Mouse (Mus musculus): Measurements from ENCODE around the gene Gtf3a. TPM values are rescaled to one million over a fixed set of nuclear protein-coding genes. Genes with fewer than 3 reads are reported as not detected.
"Not testable (repeated sequence)": the region's sequence is repeated elsewhere in the genome, so short reads cannot be mapped to it uniquely, and the experiment has no call there.

The Gtf3a gene
- polyA plus RNA-seq, 1 experiment from 2014 or later: 99.5 TPM

GRCm38 (mm10) chr5:146917357-146917756 lies 31.1 kb upstream of the Gtf3a start:
- WGBS: 78% methylated on average over 6 of the region's 6 CpGs

GRCm38 (mm10) chr5:146919874-146920273 lies 28.6 kb upstream of the Gtf3a start:
- Histone ChIP-seq H3K4me1 (replicated peaks) (peaks cover 15% of the 10 kb centered on the region), H3K4me2 (peak overlapping the region; percentile 60), H3K27ac (no peak overlapping the region), H3K27me3 (peaks cover 21% of the 10 kb centered on the region), H3K9me3 (no peaks in the 10 kb centered on the region), H3K4me3 (peak overlapping the region; percentile 32), H3K9ac (peak overlapping the region; percentile 63), H3K36me3 (no peaks in the 10 kb centered on the region)
- 27% methylated on average over 6 of the region's 6 CpGs for WGBS
- no peak for ATAC-seq (ENCODE audit: low FRiP score)

More at GRCm38 (mm10) chr5:146917357-146917756, 31.1 kb upstream of the Gtf3a start:
- peaks cover 38% of the 10 kb centered on the region for H3K27me3 ChIP-seq
- H3K9ac ChIP-seq; H3K4me3 ChIP-seq; H3K36me3 ChIP-seq; H3K4me2 ChIP-seq; ATAC-seq (ENCODE audit: low FRiP score); H3K9me3 ChIP-seq; H3K27ac ChIP-seq: not testable (repeated sequence)
- H3K4me1 ChIP-seq (replicated peaks): peaks cover 15% of the 10 kb centered on the region

DNA sequence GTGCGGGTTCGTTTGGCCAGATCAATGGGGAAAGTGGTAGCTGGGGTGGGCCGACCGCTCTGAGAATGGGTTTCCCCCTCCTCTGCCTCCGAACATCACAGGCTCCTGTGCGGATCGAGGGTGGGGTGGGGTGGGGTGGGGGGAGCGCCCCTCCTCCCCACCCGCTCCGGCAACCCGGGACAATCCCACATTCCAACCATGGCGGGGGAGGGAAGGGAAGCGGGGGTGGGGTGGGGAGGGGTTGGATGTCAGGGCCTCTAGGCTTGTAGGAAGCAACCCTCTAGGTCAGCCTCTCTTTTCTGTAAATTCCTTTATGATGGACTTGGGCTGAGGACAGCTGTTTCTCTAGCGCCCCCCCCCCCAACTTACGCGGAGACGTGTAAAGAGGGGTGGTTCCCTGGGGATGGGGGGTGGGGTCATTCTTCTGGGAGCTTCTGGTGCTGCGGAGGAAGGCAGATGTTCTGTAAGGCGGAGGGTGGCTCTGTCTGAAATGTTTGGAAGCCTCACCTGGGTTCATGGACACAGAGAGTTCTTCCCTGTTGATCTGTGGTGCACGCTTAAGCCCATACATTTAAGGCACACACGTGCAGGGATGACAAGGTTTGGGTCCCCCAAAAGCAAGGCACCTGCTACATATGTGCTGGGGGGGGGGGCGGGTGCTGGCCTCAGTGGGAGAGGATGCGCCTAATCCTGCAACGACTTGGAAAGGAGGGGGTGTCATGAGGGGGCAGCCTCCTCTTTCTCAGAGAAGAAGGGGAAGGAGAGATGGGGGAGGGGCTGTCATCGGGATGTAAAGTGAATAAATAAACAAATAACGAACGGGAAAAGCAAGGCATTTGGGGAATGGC lies 27.9 kb upstream of the Gtf3a start:
- H3K4me2 ChIP-seq: peak overlapping the region; percentile 60

DNA sequence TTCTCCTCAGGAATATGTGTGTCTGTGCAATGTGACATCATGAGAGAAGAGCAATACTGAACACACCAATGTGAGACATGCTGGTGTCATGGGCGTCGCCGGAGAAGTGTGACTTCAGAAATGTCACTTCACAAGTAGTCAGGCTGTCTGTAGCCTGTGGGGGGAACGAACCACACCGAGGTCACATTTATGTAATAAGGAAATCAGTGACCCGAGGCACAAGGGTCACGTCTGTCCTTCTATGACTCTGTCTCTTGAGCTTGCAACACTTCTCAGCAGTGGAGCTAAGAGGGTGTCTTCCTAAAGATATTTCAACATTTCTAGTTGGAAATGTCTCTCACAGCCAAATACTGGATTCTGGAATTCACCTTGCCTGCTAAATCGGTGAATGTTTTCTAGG lies 27.2 kb upstream of the Gtf3a start:
- peak overlapping the region; percentile 63; the same call in 1 of the 2 replicates for H3K9ac ChIP-seq
- H3K4me1 ChIP-seq (replicated peaks): peaks cover 15% of the 10 kb centered on the region
- H3K27me3 ChIP-seq: peaks cover 20% of the 10 kb centered on the region
- no peak overlapping the region for H3K27ac ChIP-seq
- 0 out of 2 replicates have a peak, but pooled peaks have one; percentile 49 for ATAC-seq (ENCODE audit: low FRiP score)
- peak overlapping the region; percentile 60 for H3K4me2 ChIP-seq
- 41% methylated on average over 8 of the region's 8 CpGs for WGBS
- no peaks in the 10 kb centered on the region for H3K9me3 ChIP-seq
- H3K36me3 ChIP-seq: no peaks in the 10 kb centered on the region
- H3K4me3 ChIP-seq: 0 out of 2 replicates have a peak overlapping the region, but pooled peaks have one; percentile 32

More for the DNA sequence above, 27.9 kb upstream of the Gtf3a start:
- Histone ChIP-seq H3K4me1 (replicated peaks) (peaks cover 15% of the 10 kb centered on the region), H3K9me3 (no peaks in the 10 kb centered on the region), H3K4me3 (peak overlapping the region; percentile 32), H3K27me3 (peaks cover 21% of the 10 kb centered on the region), H3K36me3 (no peaks in the 10 kb centered on the region), H3K27ac (no peak overlapping the region), H3K9ac (peak overlapping the region; percentile 63)
- WGBS: 6% methylated on average over 24 of the region's 27 CpGs
- peak; percentile 68 for ATAC-seq (ENCODE audit: low FRiP score)

GRCm38 (mm10) chr5:146923547-146923946 lies 24.9 kb upstream of the Gtf3a start:
- Histone ChIP-seq H3K27me3 (peaks cover 17% of the 10 kb centered on the region; the same call in 1 of the 2 replicates), H3K27ac (no peak overlapping the region), H3K4me1 (replicated peaks) (peaks cover 15% of the 10 kb centered on the region), H3K9ac (no peak overlapping the region), H3K4me3 (no peak overlapping the region), H3K36me3 (no peaks in the 10 kb centered on the region), H3K4me2 (no peak overlapping the region), H3K9me3 (no peaks in the 10 kb centered on the region)
- no peak for ATAC-seq (ENCODE audit: low FRiP score)
- 86% methylated on average over 5 of the region's 5 CpGs for WGBS

GRCm38 (mm10) chr5:146926673-146927072 lies 21.8 kb upstream of the Gtf3a start:
- H3K9me3 ChIP-seq: no peaks in the 10 kb centered on the region
- no peak overlapping the region for H3K4me3 ChIP-seq
- H3K9ac ChIP-seq: no peak overlapping the region
- no peaks in the 10 kb centered on the region for H3K4me1 ChIP-seq (replicated peaks)
- no peak overlapping the region for H3K4me2 ChIP-seq
- no peak overlapping the region for H3K27ac ChIP-seq
- 87% methylated on average over 5 of the region's 5 CpGs for WGBS
- H3K36me3 ChIP-seq: no peaks in the 10 kb centered on the region
- 0 out of 2 replicates have a peak, but pooled peaks cover 2% of the 10 kb centered on the region for H3K27me3 ChIP-seq
- no peak for ATAC-seq (ENCODE audit: low FRiP score)

GRCm38 (mm10) chr5:146931422-146931821 lies 17.0 kb upstream of the Gtf3a start:
- no peak for ATAC-seq (ENCODE audit: low FRiP score)
- no peak overlapping the region for H3K4me2 ChIP-seq
- WGBS: 92% methylated on average over 7 of the region's 7 CpGs
- no peak overlapping the region for H3K4me3 ChIP-seq
- H3K36me3 ChIP-seq: no peaks in the 10 kb centered on the region
- no peaks in the 10 kb centered on the region for H3K9me3 ChIP-seq
- no peak overlapping the region for H3K27ac ChIP-seq
- H3K9ac ChIP-seq: no peak overlapping the region
- H3K4me1 ChIP-seq (replicated peaks): no peaks in the 10 kb centered on the region
- peaks cover 7% of the 10 kb centered on the region; the same call in 1 of the 2 replicates for H3K27me3 ChIP-seq

GRCm38 (mm10) chr5:146931904-146932553 lies 16.4 kb upstream of the Gtf3a start:
- Histone ChIP-seq H3K36me3 (no peaks in the 10 kb centered on the region), H3K4me3 (no peak overlapping the region), H3K27me3 (peaks cover 7% of the 10 kb centered on the region; the same call in 1 of the 2 replicates), H3K9me3 (no peaks in the 10 kb centered on the region), H3K9ac (no peak overlapping the region), H3K4me1 (replicated peaks) (no peaks in the 10 kb centered on the region), H3K27ac (no peak overlapping the region), H3K4me2 (no peak overlapping the region)
- no peak for ATAC-seq (ENCODE audit: low FRiP score)
- WGBS: 79% methylated on average over 16 of the region's 16 CpGs

DNA sequence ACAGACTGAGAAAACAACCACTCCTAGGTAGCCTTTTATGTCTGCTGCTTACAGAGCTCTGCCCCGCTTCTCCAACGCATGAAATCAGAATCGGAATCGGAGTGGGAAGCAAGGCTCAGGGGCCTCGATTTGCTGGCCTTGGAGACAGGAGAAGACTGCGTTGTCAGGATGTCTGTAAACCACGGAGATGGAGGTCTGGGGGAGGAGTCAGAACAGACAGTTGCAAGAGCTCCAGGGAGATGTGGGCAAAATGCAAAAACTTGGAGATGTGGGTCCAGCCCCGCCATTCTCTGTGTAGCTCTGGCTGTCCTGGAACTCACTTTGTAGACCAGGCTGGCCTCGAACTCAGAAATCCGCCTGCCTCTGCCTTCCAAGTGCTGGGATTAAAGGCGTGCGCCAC lies 15.0 kb upstream of the Gtf3a start:
- H3K36me3 ChIP-seq: no peaks in the 10 kb centered on the region
- H3K9me3 ChIP-seq: no peaks in the 10 kb centered on the region
- H3K4me2 ChIP-seq: no peak overlapping the region
- no peaks in the 10 kb centered on the region for H3K4me1 ChIP-seq (replicated peaks)
- peaks cover 7% of the 10 kb centered on the region; the same call in 1 of the 2 replicates for H3K27me3 ChIP-seq
- no peak overlapping the region for H3K27ac ChIP-seq
- H3K9ac ChIP-seq: no peak overlapping the region
- WGBS: 87% methylated on average over 12 of the region's 12 CpGs
- no peak for ATAC-seq (ENCODE audit: low FRiP score)
- H3K4me3 ChIP-seq: no peak overlapping the region

DNA sequence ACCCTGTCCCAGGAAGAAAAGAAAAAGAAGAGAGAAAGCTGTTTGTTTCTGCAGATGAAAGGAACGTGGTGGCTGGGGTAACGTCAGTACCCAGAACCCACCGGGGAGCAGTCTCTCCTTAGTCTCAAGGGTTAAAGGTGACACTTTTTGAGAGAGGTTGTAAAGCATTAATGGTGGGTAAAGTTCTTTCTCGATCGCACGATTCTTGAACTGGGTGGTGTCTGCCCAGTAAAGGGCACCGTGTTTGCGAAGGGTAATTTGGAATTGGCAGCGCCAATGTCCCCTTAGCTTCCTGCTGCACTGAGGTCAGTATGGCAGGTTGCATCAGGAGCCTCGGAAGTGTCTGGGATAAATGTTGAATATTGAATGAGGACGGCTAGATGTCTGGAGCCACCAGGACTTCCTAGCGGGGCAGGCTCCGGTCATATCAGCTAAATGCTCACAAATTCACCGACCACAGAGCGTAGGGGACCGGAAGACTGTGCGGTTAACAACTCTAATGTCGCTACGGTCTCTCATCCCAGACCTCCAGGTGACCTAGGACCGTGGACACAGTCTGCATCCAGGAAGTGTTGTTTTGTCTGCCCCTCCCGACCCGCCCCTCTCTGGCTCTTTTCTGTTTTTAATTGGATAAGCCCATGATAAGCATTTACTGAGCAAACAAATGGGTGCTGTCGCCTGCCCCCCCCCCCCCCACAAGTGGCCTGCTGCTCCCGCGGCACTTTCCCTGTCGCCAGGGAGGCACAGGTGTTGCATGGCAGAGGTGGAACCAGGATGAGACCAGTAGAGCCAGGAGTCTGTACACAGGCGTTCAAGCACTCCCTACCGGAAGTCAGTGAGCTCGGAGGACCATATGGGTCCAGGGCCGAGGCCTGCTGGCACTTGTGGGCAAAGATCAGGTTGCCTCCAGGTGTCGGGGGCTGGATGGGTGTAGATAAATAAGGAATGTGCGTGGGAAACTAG lies 10.6 kb upstream of the Gtf3a start:
- Histone ChIP-seq H3K4me3 (no peak overlapping the region), H3K4me1 (replicated peaks) (no peaks in the 10 kb centered on the region), H3K27ac (no peak overlapping the region), H3K36me3 (no peaks in the 10 kb centered on the region), H3K9me3 (no peaks in the 10 kb centered on the region), H3K9ac (no peak overlapping the region), H3K4me2 (no peak overlapping the region), H3K27me3 (peaks cover 5% of the 10 kb centered on the region; the same call in 1 of the 2 replicates)
- 88% methylated on average over 32 of the region's 32 CpGs for WGBS
- no peak for ATAC-seq (ENCODE audit: low FRiP score)

DNA sequence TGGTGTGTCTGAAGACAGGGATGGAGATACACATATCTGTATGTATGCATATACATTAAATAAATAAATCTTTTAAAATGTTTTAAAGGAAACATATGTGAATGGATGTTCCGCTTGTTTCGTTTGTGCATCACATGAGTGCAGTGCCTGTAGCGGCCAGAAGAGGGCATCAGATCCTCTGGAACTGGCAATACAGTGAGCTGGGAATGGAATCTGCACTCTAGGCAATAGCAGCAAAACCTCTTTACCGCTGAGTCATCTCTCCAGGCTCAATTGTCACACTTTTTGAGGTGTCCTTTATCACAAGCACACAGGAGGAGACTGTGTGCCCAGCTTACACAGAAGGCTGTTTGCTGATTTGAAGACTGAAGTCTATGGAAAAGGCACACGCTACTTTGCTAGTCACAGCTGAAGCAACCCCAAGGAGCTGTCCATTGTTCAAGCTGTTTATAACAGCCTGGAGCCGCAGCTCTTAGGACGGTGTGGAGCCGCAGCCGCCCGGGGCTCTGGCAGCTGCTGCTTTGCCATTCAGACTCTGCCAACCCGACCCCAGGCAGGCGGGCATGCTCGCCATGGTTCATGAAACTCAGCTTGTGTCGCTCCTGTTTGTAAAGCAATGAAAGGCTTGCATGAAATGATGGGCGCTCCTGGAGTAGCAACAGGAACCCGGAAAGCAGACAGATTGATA lies 9.2 kb upstream of the Gtf3a start:
- H3K4me3 ChIP-seq: no peak overlapping the region
- ATAC-seq (ENCODE audit: low FRiP score): peak; percentile 84
- H3K4me1 ChIP-seq (replicated peaks): no peaks in the 10 kb centered on the region
- H3K27ac ChIP-seq: peak overlapping the region; percentile 60
- H3K36me3 ChIP-seq: no peaks in the 10 kb centered on the region
- WGBS: 64% methylated on average over 16 of the region's 16 CpGs
- H3K4me2 ChIP-seq: peak overlapping the region; percentile 13; the same call in 1 of the 2 replicates
- H3K9ac ChIP-seq: no peak overlapping the region
- H3K9me3 ChIP-seq: no peaks in the 10 kb centered on the region
- H3K27me3 ChIP-seq: peaks cover 8% of the 10 kb centered on the region; the same call in 1 of the 2 replicates

Measured in hindbrain, embryonic 13.5 days (tissue).